Mouse (Mus musculus): Measurements from ENCODE around the gene Adprhl2. TPM values are rescaled to one million over a fixed set of nuclear protein-coding genes. Genes with fewer than 3 reads are reported as not detected.

Gene Adprhl2
- polyA plus RNA-seq, 2 experiments = 59.9 to 66.3 TPM

- Histone ChIP-seq H3K27me3 (ENCODE audit: control insufficient read depth, insufficient read depth, low read length) (no peaks in the 10 kb centered on the region; the same call in 1 of the 2 replicates), H3K36me3 (ENCODE audit: control insufficient read depth, insufficient read depth, low read length) (0 out of 2 replicates have a peak, but pooled peaks cover 3% of the 10 kb centered on the region), H3K9me3 (ENCODE audit: control insufficient read depth, low read length) (no peaks in the 10 kb centered on the region), H3K4me3 (replicated peaks; ENCODE audit: low read length) (peak overlapping the region; percentile 37), H3K4me2 (replicated peaks; ENCODE audit: low read depth, low read length, severe bottlenecking) (peak overlapping the region; percentile 79), H3K27ac (replicated peaks; ENCODE audit: low read depth, low read length) (peak overlapping the region; percentile 80), H3K4me1 (ENCODE audit: control insufficient read depth, insufficient read depth, low read length) (peaks cover 33% of the 10 kb centered on the region), H3K9ac (ENCODE audit: low read depth, low read length, severe bottlenecking) (peak overlapping the region; percentile 52)
- ATAC-seq (ENCODE audit: low FRiP score, low read depth) = no peak
- no peak for TF ChIP-seq POLR2A (IDR thresholded peaks at IDR 0.05; ENCODE audit: borderline replicate concordance, extremely low read depth, insufficient read depth, insufficient read length)
- no peak for DNase-seq (ENCODE audit: low spot score)
- WGBS = 6% methylated on average over 27 of the region's 27 CpGs
These were observed 19.8 kb downstream of the Adprhl2 start for GRCm38 (mm10) chr4:126301584-126302309.

GRCm38 (mm10) chr4:126300916-126301583 is 20.5 kb downstream of the Adprhl2 start:
- ATAC-seq (ENCODE audit: low FRiP score, low read depth) (peak; percentile 71), DNase-seq (ENCODE audit: low spot score) (peak; percentile 59)
- H3K4me1 ChIP-seq (ENCODE audit: control insufficient read depth, insufficient read depth, low read length) = peaks cover 40% of the 10 kb centered on the region
- peak overlapping the region; percentile 79 for H3K4me2 ChIP-seq (replicated peaks; ENCODE audit: low read depth, low read length, severe bottlenecking)
- H3K4me3 ChIP-seq (replicated peaks; ENCODE audit: low read length) = peak overlapping the region; percentile 37
- no peaks in the 10 kb centered on the region; the same call in 1 of the 2 replicates for H3K27me3 ChIP-seq (ENCODE audit: control insufficient read depth, insufficient read depth, low read length)
- WGBS = under 1% methylated on average over 33 of the region's 50 CpGs
- H3K27ac ChIP-seq (replicated peaks; ENCODE audit: low read depth, low read length) = peak overlapping the region; percentile 80
- 0 out of 2 replicates have a peak, but pooled peaks cover 3% of the 10 kb centered on the region for H3K36me3 ChIP-seq (ENCODE audit: control insufficient read depth, insufficient read depth, low read length)
- peak overlapping the region; percentile 52 for H3K9ac ChIP-seq (ENCODE audit: low read depth, low read length, severe bottlenecking)
- no peak for TF ChIP-seq POLR2A (IDR thresholded peaks at IDR 0.05; ENCODE audit: borderline replicate concordance, extremely low read depth, insufficient read depth, insufficient read length)
- no peaks in the 10 kb centered on the region for H3K9me3 ChIP-seq (ENCODE audit: control insufficient read depth, low read length)

- Histone ChIP-seq H3K4me1 (ENCODE audit: control insufficient read depth, insufficient read depth, low read length) (peaks cover 36% of the 10 kb centered on the region), H3K4me3 (replicated peaks; ENCODE audit: low read length) (peak overlapping the region; percentile 31), H3K36me3 (ENCODE audit: control insufficient read depth, insufficient read depth, low read length) (peaks cover 3% of the 10 kb centered on the region; the same call in 1 of the 2 replicates), H3K27ac (replicated peaks; ENCODE audit: low read depth, low read length) (peak overlapping the region; percentile 62), H3K9ac (ENCODE audit: low read depth, low read length, severe bottlenecking) (peak overlapping the region; percentile 55), H3K9me3 (ENCODE audit: control insufficient read depth, low read length) (no peaks in the 10 kb centered on the region), H3K4me2 (replicated peaks; ENCODE audit: low read depth, low read length, severe bottlenecking) (peak overlapping the region; percentile 62), H3K27me3 (ENCODE audit: control insufficient read depth, insufficient read depth, low read length) (no peaks in the 10 kb centered on the region; the same call in 1 of the 2 replicates)
- WGBS = under 1% methylated on average over 34 of the region's 34 CpGs
- no peak for TF ChIP-seq POLR2A (IDR thresholded peaks at IDR 0.05; ENCODE audit: borderline replicate concordance, extremely low read depth, insufficient read depth, insufficient read length)
- ATAC-seq (ENCODE audit: low FRiP score, low read depth) = 0 out of 2 replicates have a peak, but pooled peaks have one; percentile 20
- DNase-seq (ENCODE audit: low spot score) = peak; percentile 48
These were observed 24.8 kb downstream of the Adprhl2 start for GRCm38 (mm10) chr4:126296617-126297101.

- no peak overlapping the region for H3K9ac ChIP-seq (ENCODE audit: low read depth, low read length, severe bottlenecking)
- ATAC-seq (ENCODE audit: low FRiP score, low read depth) = no peak
- 45% methylated on average over 4 of the region's 4 CpGs for WGBS
- DNase-seq (ENCODE audit: low spot score) = no peak
- peaks cover 3% of the 10 kb centered on the region; the same call in 1 of the 2 replicates for H3K36me3 ChIP-seq (ENCODE audit: control insufficient read depth, insufficient read depth, low read length)
- H3K27ac ChIP-seq (replicated peaks; ENCODE audit: low read depth, low read length) = 0 out of 2 replicates have a peak overlapping the region, but pooled peaks have one; percentile 62
- H3K4me2 ChIP-seq (replicated peaks; ENCODE audit: low read depth, low read length, severe bottlenecking) = peak overlapping the region; percentile 62
- H3K27me3 ChIP-seq (ENCODE audit: control insufficient read depth, insufficient read depth, low read length) = no peaks in the 10 kb centered on the region
- H3K4me1 ChIP-seq (ENCODE audit: control insufficient read depth, insufficient read depth, low read length) = peaks cover 35% of the 10 kb centered on the region
- no peaks in the 10 kb centered on the region for H3K9me3 ChIP-seq (ENCODE audit: control insufficient read depth, low read length)
- no peak for TF ChIP-seq POLR2A (IDR thresholded peaks at IDR 0.05; ENCODE audit: borderline replicate concordance, extremely low read depth, insufficient read depth, insufficient read length)
- H3K4me3 ChIP-seq (replicated peaks; ENCODE audit: low read length) = no peak overlapping the region
These were observed 25.6 kb downstream of the Adprhl2 start for GRCm38 (mm10) chr4:126295937-126296336.

GRCm38 (mm10) chr4:126295152-126295551 is 26.4 kb downstream of the Adprhl2 start:
- WGBS = 65% methylated on average over 6 of the region's 6 CpGs
- no peak overlapping the region for H3K9ac ChIP-seq (ENCODE audit: low read depth, low read length, severe bottlenecking)
- no peak overlapping the region for H3K4me2 ChIP-seq (replicated peaks; ENCODE audit: low read depth, low read length, severe bottlenecking)
- no peak for TF ChIP-seq POLR2A (IDR thresholded peaks at IDR 0.05; ENCODE audit: borderline replicate concordance, extremely low read depth, insufficient read depth, insufficient read length)
- no peaks in the 10 kb centered on the region for H3K9me3 ChIP-seq (ENCODE audit: control insufficient read depth, low read length)
- ATAC-seq (ENCODE audit: low FRiP score, low read depth) (no peak), DNase-seq (ENCODE audit: low spot score) (no peak)
- no peak overlapping the region; the same call in 1 of the 2 replicates for H3K27ac ChIP-seq (replicated peaks; ENCODE audit: low read depth, low read length)
- H3K4me3 ChIP-seq (replicated peaks; ENCODE audit: low read length) = no peak overlapping the region
- H3K4me1 ChIP-seq (ENCODE audit: control insufficient read depth, insufficient read depth, low read length) = peaks cover 35% of the 10 kb centered on the region
- no peaks in the 10 kb centered on the region for H3K27me3 ChIP-seq (ENCODE audit: control insufficient read depth, insufficient read depth, low read length)
- peaks cover 3% of the 10 kb centered on the region; the same call in 1 of the 2 replicates for H3K36me3 ChIP-seq (ENCODE audit: control insufficient read depth, insufficient read depth, low read length)

Data from limb, embryonic 14.5 days (tissue).